In the genomic region with DNA sequence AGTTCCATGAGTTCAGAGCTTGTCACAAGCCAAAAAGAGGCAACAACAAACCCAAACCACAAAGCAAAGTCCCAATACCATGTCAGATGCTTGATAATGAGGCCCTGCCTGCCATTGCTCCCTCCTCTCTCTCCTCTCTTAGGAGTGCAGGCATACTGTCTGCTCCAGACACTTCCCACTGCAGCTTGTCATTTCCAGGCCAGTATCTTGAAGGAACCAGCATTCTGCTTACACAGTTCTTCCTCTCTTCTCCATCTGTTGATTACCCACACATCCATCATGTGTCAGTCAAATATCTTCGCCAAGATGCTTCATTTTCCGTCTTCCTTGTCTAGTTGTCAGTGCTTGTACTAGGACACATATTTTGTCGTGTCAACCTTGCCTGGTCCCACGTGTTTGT, we compare ENCODE assay signal across 19 mouse cellular contexts. TPM values are rescaled to one million over a fixed set of nuclear protein-coding genes. Genes with fewer than 3 reads are reported as not detected.
A peak's percentile ranks its signal among the peaks of the same experiment; 100 is the strongest.
DNase-seq lines count a peak whose midpoint lies in the region; ATAC-seq and TF ChIP-seq lines count a peak whose summit lies in the region.
"Had no signal": no experiment of that assay in that cellular context is flagged by ENCODE, and none has a peak within 500 bp of the region (broad histone marks: within the 10 kb centered on the region; RNA-seq: fewer than 3 reads in every experiment).

No protein-coding gene starts in this region.

- peak overlapping the region; percentile 44; the same call in 1 of the 2 replicates for H3K27ac ChIP-seq in forebrain, embryonic 14.5 days (ENCODE audit: low read depth, low read length)
- no peak overlapping the region for H3K27ac ChIP-seq in forebrain, embryonic 11.5 days (ENCODE audit: low read depth, low read length)
- H3K27ac ChIP-seq in forebrain, embryonic 16.5 days (ENCODE audit: low read length): peak overlapping the region; percentile 79
- H3K27ac ChIP-seq: heart, embryonic 15.5 days; hindbrain, embryonic 13.5 days; hindbrain, postnatal 0 days had no signal

- peaks cover 64% of the 10 kb centered on the region for H3K79me2 ChIP-seq in myocyte (ENCODE audit: control insufficient read depth, insufficient read depth)

- TF ChIP-seq POLR2A in myocyte (IDR thresholded peaks at IDR 0.05; ENCODE audit: insufficient read length, low read depth): no peak

- peaks cover 15% of the 10 kb centered on the region for H3K4me1 ChIP-seq in forebrain, embryonic 14.5 days (ENCODE audit: control insufficient read depth, insufficient read depth, low read length)
- 0 out of 2 replicates have a peak, but pooled peaks cover 5% of the 10 kb centered on the region for H3K4me1 ChIP-seq in forebrain, embryonic 11.5 days (replicated peaks; ENCODE audit: control insufficient read depth, insufficient read depth, low read length)
- H3K4me1 ChIP-seq in forebrain, embryonic 16.5 days (replicated peaks; ENCODE audit: control insufficient read depth, insufficient read depth, low read length): peaks cover 36% of the 10 kb centered on the region

- H3K27me3 ChIP-seq in forebrain, embryonic 14.5 days (replicated peaks; ENCODE audit: control insufficient read depth, insufficient read depth, low read length): peaks cover 13% of the 10 kb centered on the region
- peaks cover 28% of the 10 kb centered on the region for H3K27me3 ChIP-seq in forebrain, embryonic 11.5 days (ENCODE audit: control insufficient read depth, insufficient read depth, low read length)
- no peaks in the 10 kb centered on the region for H3K27me3 ChIP-seq in forebrain, embryonic 16.5 days (replicated peaks; ENCODE audit: control insufficient read depth, insufficient read depth, low read length)
- no peaks in the 10 kb centered on the region for H3K27me3 ChIP-seq in myocyte (ENCODE audit: control insufficient read depth, insufficient read depth, insufficient read length)
- H3K27me3 ChIP-seq: heart, embryonic 15.5 days; Patski had no signal

- H3K36me3 ChIP-seq in forebrain, embryonic 14.5 days (ENCODE audit: control insufficient read depth, insufficient read depth, low read length): no peaks in the 10 kb centered on the region
- H3K36me3 ChIP-seq in forebrain, embryonic 11.5 days (ENCODE audit: control insufficient read depth, insufficient read depth, low read length): no peaks in the 10 kb centered on the region
- H3K36me3 ChIP-seq in forebrain, embryonic 16.5 days (ENCODE audit: control insufficient read depth, insufficient read depth): no peaks in the 10 kb centered on the region
- H3K36me3 ChIP-seq in myocyte (ENCODE audit: control insufficient read depth, insufficient read depth): no peaks in the 10 kb centered on the region
- H3K36me3 ChIP-seq: heart, embryonic 15.5 days; hindbrain, embryonic 13.5 days had no signal

- no peaks in the 10 kb centered on the region for H3K9me3 ChIP-seq in forebrain, embryonic 14.5 days (replicated peaks; ENCODE audit: control insufficient read depth, low read length)
- no peaks in the 10 kb centered on the region for H3K9me3 ChIP-seq in forebrain, embryonic 11.5 days (ENCODE audit: control insufficient read depth, low read length)
- H3K9me3 ChIP-seq in forebrain, embryonic 16.5 days (ENCODE audit: control insufficient read depth, low read length): no peaks in the 10 kb centered on the region
- H3K9me3 ChIP-seq: heart, embryonic 15.5 days; hindbrain, embryonic 13.5 days had no signal

- peak overlapping the region; percentile 75 for H3K4me2 ChIP-seq in forebrain, embryonic 14.5 days (ENCODE audit: low read length)
- H3K4me2 ChIP-seq in forebrain, embryonic 11.5 days (ENCODE audit: low read depth, low read length, severe bottlenecking): no peak overlapping the region
- H3K4me2 ChIP-seq in forebrain, embryonic 16.5 days (ENCODE audit: low read length): peak overlapping the region; percentile 77
- H3K4me2 ChIP-seq in myocyte (ENCODE audit: low read depth): peak overlapping the region; percentile 96
- H3K4me2 ChIP-seq: heart, embryonic 11.5 days; heart, embryonic 15.5 days; hindbrain, embryonic 13.5 days had no signal

- ATAC-seq in forebrain, embryonic 14.5 days: peak; percentile 69; the same call in 1 of the 2 replicates
- ATAC-seq in forebrain, embryonic 11.5 days (replicated peaks; ENCODE audit: low FRiP score): no peak
- peak; percentile 72 for ATAC-seq in forebrain, embryonic 16.5 days
- ATAC-seq: activated CD4-positive, CD25-positive, alpha-beta regulatory T cell, adult 4 months; hindbrain, postnatal 0 days; Patski had no signal

- H3K9ac ChIP-seq in forebrain, embryonic 14.5 days (ENCODE audit: low read length): no peak overlapping the region
- no peak overlapping the region for H3K9ac ChIP-seq in forebrain, embryonic 11.5 days (ENCODE audit: low read length)
- H3K9ac ChIP-seq in forebrain, embryonic 16.5 days (replicated peaks; ENCODE audit: low read depth, low read length): no peak overlapping the region
- H3K9ac ChIP-seq: heart, embryonic 15.5 days; hindbrain, embryonic 13.5 days had no signal

- peak overlapping the region; percentile 7; the same call in 1 of the 2 replicates for H3K4me3 ChIP-seq in forebrain, embryonic 14.5 days (ENCODE audit: low read depth, low read length)
- H3K4me3 ChIP-seq in forebrain, embryonic 11.5 days (ENCODE audit: low read depth, low read length): no peak overlapping the region
- H3K4me3 ChIP-seq in forebrain, embryonic 16.5 days (replicated peaks; ENCODE audit: low read length): peak overlapping the region; percentile 20
- peak overlapping the region; percentile 86 for H3K4me3 ChIP-seq in myocyte
- H3K4me3 ChIP-seq: heart, embryonic 15.5 days; hindbrain, embryonic 13.5 days had no signal

- H3ac ChIP-seq in myocyte (ENCODE audit: control insufficient read depth, insufficient read length): no peak overlapping the region

- DNase-seq in forebrain, embryonic 14.5 days (ENCODE audit: low spot score): peak; percentile 76
- DNase-seq in forebrain, embryonic 11.5 days (ENCODE audit: low spot score): no peak
- DNase-seq in layer of hippocampus, adult 9-11 months: peak; percentile 51
- no peak for DNase-seq in layer of hippocampus, postnatal 10 days (ENCODE audit: low spot score in 2 of 2)
- no peak for DNase-seq in c-Kit-positive CD71-positive TER-119-positive erythroid progenitor cells, embryonic 14.5 days (ENCODE audit: low spot score)
- DNase-seq: adrenal gland, postnatal 14 days; cerebellum, adult 2 months; cerebellum, postnatal 10 days; gastrocnemius, postnatal 36 days; heart, adult 18-20 months; heart, postnatal 14 days had no signal

- 64% methylated on average over 4 of the region's 4 CpGs for WGBS in forebrain, embryonic 14.5 days
- 81% methylated on average over 4 of the region's 4 CpGs for WGBS in forebrain, embryonic 11.5 days
- WGBS in forebrain, embryonic 16.5 days: 62% methylated on average over 4 of the region's 4 CpGs

TF ChIP-seq in myocyte, 11 proteins besides CTCF, POLR2A, EP300 and RAD21:
- TF ChIP-seq SRF (IDR thresholded peaks at IDR 0.05; ENCODE audit: control insufficient read depth, insufficient read length, low read depth): no peak
- TF ChIP-seq REST (IDR thresholded peaks at IDR 0.05; ENCODE audit: insufficient read depth, insufficient read length): no peak
- TF ChIP-seq TCF3 (IDR thresholded peaks at IDR 0.05; ENCODE audit: insufficient read length, low read depth): no peak
- no peak for TF ChIP-seq USF1 (IDR thresholded peaks at IDR 0.05; ENCODE audit: low read depth)
- no peak for TF ChIP-seq MAX (IDR thresholded peaks at IDR 0.05; ENCODE audit: low read depth)
- no peak for TF ChIP-seq POLR2AphosphoS2 (IDR thresholded peaks at IDR 0.05; ENCODE audit: insufficient read length, low read depth)
- no peak for TF ChIP-seq TCF12 (IDR thresholded peaks at IDR 0.05; ENCODE audit: insufficient read depth, poor library complexity, severe bottlenecking)
- TF ChIP-seq E2F4 (IDR thresholded peaks at IDR 0.05; ENCODE audit: insufficient read depth): no peak
- TF ChIP-seq CEBPB (IDR thresholded peaks at IDR 0.05; ENCODE audit: insufficient read depth, poor library complexity, severe bottlenecking): no peak
- TF ChIP-seq MYOD1 (IDR thresholded peaks at IDR 0.05; ENCODE audit: control insufficient read depth in 1 of 3, insufficient read length in 2 of 3, low read depth in 2 of 3): no peak
- TF ChIP-seq MYOG (IDR thresholded peaks at IDR 0.05; ENCODE audit: control insufficient read depth in 1 of 3, insufficient read depth in 1 of 3, insufficient read length in 2 of 3, low read depth in 2 of 3): no peak
TF ChIP-seq in myocyte: peak in this region for 0.

RNA-seq across cellular contexts. Expression of a gene that starts 2.4 kb away (rescaled TPM):
- polyA plus RNA-seq in forebrain, embryonic 14.5 days (2014; fragmentation: Nextera tagmentation; extraction: Ambion mirVana): 81.3 and 106 TPM in 2 replicates
- polyA plus RNA-seq in forebrain, embryonic 11.5 days (2014; fragmentation: Nextera tagmentation; extraction: Ambion mirVana): 6.6 and 7.4 TPM in 2 replicates
- total RNA-seq in layer of hippocampus, postnatal 10 days (2021): 10 to 100 TPM; 24.2 to 29.0 TPM
- 137 and 155 TPM in 2 replicates for polyA plus RNA-seq in forebrain, embryonic 16.5 days (2015; fragmentation: Nextera tagmentation; extraction: Ambion mirVana)
- 7.8 TPM for polyA plus RNA-seq in myocyte (2012; fragmentation: generic; extraction: Trizol)

Comparison
In these comparisons a context has a peak if more than half of its experiments do, and no peak if none do; other contexts are left out.
1. DNase-seq: peak in forebrain, embryonic 14.5 days (single experiment) and layer of hippocampus, adult 9-11 months (single experiment); none in forebrain, embryonic 11.5 days (single experiment), layer of hippocampus, postnatal 10 days (0 of 2) and c-Kit-positive CD71-positive TER-119-positive erythroid progenitor cells, embryonic 14.5 days (single experiment).